Mouse (Mus musculus): ENCODE measurements around the gene Ubp1. TPM values are rescaled to one million over a fixed set of nuclear protein-coding genes. Genes with fewer than 3 reads are reported as not detected.

Gene Ubp1
- polyA plus RNA-seq, 1 experiment from 2014 or later, result 35.4 TPM

GRCm38 (mm10) chr9:113974945-113975344, 44.2 kb downstream of the Ubp1 start:
- DNase-seq (ENCODE audit: extremely low spot score, low spot score), result no peak
- Histone ChIP-seq H3K27me3 (ENCODE audit: poor library complexity, severe bottlenecking) (no peaks in the 10 kb centered on the region), H3K27ac (no peak overlapping the region), H3K4me3 (no peak overlapping the region), H3K36me3 (replicated peaks) (peaks cover 98% of the 10 kb centered on the region), H3K4me1 (no peaks in the 10 kb centered on the region), H3K9me3 (no peaks in the 10 kb centered on the region)
- 92% methylated on average over 4 of the region's 4 CpGs for WGBS

GRCm38 (mm10) chr9:113975442-113975841, 44.7 kb downstream of the Ubp1 start:
- no peak for DNase-seq (ENCODE audit: extremely low spot score, low spot score)
- WGBS, result 89% methylated on average over 7 of the region's 7 CpGs
- no peaks in the 10 kb centered on the region for H3K27me3 ChIP-seq (ENCODE audit: poor library complexity, severe bottlenecking)
- no peak overlapping the region for H3K4me3 ChIP-seq
- H3K4me1 ChIP-seq, result no peaks in the 10 kb centered on the region
- H3K9me3 ChIP-seq, result no peaks in the 10 kb centered on the region
- no peak overlapping the region for H3K27ac ChIP-seq
- peaks cover 95% of the 10 kb centered on the region for H3K36me3 ChIP-seq (replicated peaks)

DNA sequence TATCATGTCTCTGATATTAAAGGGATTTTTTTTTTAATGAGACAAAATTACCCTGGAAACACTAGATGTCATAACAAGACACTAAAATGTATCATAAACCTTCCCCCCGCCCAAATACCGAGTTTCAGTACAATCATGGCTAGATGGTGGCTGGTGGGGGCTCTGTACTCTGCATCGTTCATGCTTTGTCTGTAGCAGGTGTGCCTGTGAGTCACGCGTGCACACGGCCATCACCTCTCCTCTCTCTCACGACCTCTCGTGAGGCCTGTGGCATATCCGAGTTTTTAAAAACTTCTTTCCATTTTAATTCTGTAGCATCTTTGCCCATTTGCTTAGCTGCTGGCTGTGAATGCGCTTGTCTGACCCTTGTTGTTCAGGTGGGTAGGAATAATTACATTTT, 45.5 kb downstream of the Ubp1 start:
- Histone ChIP-seq H3K4me3 (no peak overlapping the region), H3K36me3 (replicated peaks) (peaks cover 88% of the 10 kb centered on the region)
- 97% methylated on average over 10 of the region's 10 CpGs for WGBS

GRCm38 (mm10) chr9:113977225-113977840, 46.6 kb downstream of the Ubp1 start:
- no peak overlapping the region for H3K27ac ChIP-seq
- DNase-seq (ENCODE audit: extremely low spot score, low spot score), result no peak
- peaks cover 89% of the 10 kb centered on the region for H3K36me3 ChIP-seq (replicated peaks)
- H3K4me3 ChIP-seq, result no peak overlapping the region
- no peaks in the 10 kb centered on the region for H3K4me1 ChIP-seq
- WGBS, result 88% methylated on average over 11 of the region's 11 CpGs
- no peaks in the 10 kb centered on the region for H3K9me3 ChIP-seq
- no peaks in the 10 kb centered on the region for H3K27me3 ChIP-seq (ENCODE audit: poor library complexity, severe bottlenecking)

More for the DNA sequence above, 45.5 kb downstream of the Ubp1 start:
- no peaks in the 10 kb centered on the region for H3K9me3 ChIP-seq
- H3K27me3 ChIP-seq (ENCODE audit: poor library complexity, severe bottlenecking), result no peaks in the 10 kb centered on the region
- DNase-seq (ENCODE audit: extremely low spot score, low spot score), result no peak
- no peaks in the 10 kb centered on the region for H3K4me1 ChIP-seq
- no peak overlapping the region for H3K27ac ChIP-seq

GRCm38 (mm10) chr9:113978656-113979055, 47.9 kb downstream of the Ubp1 start:
- 84% methylated on average over 7 of the region's 7 CpGs for WGBS
- Histone ChIP-seq H3K4me3 (no peak overlapping the region), H3K36me3 (replicated peaks) (peaks cover 82% of the 10 kb centered on the region), H3K4me1 (no peaks in the 10 kb centered on the region), H3K27me3 (ENCODE audit: poor library complexity, severe bottlenecking) (no peaks in the 10 kb centered on the region), H3K9me3 (no peaks in the 10 kb centered on the region), H3K27ac (no peak overlapping the region)
- no peak for DNase-seq (ENCODE audit: extremely low spot score, low spot score)

DNA sequence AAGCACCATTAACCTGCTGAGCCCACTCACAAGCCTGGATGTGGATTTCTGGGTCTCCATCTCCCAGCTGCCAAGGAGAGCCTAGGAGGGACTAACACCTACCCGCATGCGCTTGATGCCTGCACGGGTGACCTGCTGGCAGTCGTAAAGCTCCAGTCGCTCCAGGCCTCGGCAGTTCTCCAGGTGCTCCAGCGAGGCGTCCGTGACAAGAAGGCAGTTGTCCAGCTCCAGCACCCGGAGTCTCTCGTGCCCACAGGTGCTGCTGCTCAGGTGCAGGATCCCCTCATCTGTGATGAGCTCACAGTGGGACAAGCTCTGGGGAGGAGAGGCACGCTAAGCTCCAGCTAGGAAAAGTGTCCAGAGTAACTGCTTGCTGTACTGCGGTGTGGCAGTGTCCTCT, 48.6 kb downstream of the Ubp1 start:
- H3K4me1 ChIP-seq, result no peaks in the 10 kb centered on the region
- no peak for DNase-seq (ENCODE audit: extremely low spot score, low spot score)
- H3K27me3 ChIP-seq (ENCODE audit: poor library complexity, severe bottlenecking), result no peaks in the 10 kb centered on the region
- 95% methylated on average over 13 of the region's 13 CpGs for WGBS
- H3K36me3 ChIP-seq (replicated peaks), result peaks cover 75% of the 10 kb centered on the region
- H3K9me3 ChIP-seq, result no peaks in the 10 kb centered on the region
- no peak overlapping the region for H3K27ac ChIP-seq
- no peak overlapping the region for H3K4me3 ChIP-seq

DNA sequence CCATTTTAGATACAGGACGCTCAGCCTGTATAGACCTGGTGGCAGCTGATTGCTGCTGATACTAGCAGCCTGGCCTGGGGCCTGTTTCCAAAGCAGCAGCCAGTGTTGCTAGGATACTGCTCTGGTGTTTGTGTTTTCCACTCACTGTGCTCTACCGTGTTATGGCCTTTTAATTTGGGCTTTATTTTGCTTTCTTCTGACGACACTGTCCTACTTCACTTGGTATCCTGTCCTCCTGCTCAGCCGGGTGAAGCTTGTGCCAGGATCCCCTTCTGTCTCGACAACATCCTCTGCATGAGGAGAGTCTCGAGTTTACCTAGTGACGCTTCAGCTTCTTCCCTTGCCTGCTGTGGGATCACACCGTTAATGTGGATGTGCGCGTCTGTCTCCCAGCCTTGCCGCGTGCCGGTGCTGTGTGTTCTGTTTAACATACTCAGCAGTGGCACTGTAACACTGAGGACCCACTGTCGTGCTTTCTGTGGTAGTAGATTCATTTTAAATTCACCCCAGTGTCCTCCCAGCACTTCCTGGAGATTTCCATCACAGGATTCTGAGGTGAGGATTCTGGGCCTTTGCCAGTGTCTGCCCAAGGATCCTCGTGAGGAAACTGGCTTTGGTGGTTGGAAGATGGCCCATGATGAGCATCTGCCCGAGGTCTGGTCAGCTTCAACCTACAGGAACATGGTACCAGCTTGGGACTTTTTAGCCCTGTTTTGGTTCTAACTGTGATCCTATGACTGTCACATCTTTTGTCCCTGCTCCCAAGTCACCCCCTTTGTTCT, 50.6 kb downstream of the Ubp1 start:
- H3K27ac ChIP-seq, result no peak overlapping the region; the same call in 1 of the 2 replicates
- no peaks in the 10 kb centered on the region for H3K4me1 ChIP-seq
- no peaks in the 10 kb centered on the region for H3K27me3 ChIP-seq (ENCODE audit: poor library complexity, severe bottlenecking)
- no peaks in the 10 kb centered on the region for H3K9me3 ChIP-seq
- peaks cover 55% of the 10 kb centered on the region for H3K36me3 ChIP-seq (replicated peaks)
- 86% methylated on average over 16 of the region's 16 CpGs for WGBS
- no peak overlapping the region for H3K4me3 ChIP-seq
- no peak for DNase-seq (ENCODE audit: extremely low spot score, low spot score)

GRCm38 (mm10) chr9:113982451-113982850, 51.7 kb downstream of the Ubp1 start:
- DNase-seq (ENCODE audit: extremely low spot score, low spot score), result no peak
- Histone ChIP-seq H3K4me3 (no peak overlapping the region), H3K9me3 (no peaks in the 10 kb centered on the region), H3K4me1 (no peaks in the 10 kb centered on the region), H3K36me3 (replicated peaks) (peaks cover 44% of the 10 kb centered on the region), H3K27ac (no peak overlapping the region), H3K27me3 (ENCODE audit: poor library complexity, severe bottlenecking) (no peaks in the 10 kb centered on the region)
- WGBS, result 90% methylated on average over 2 of the region's 2 CpGs

- no peak for DNase-seq (ENCODE audit: extremely low spot score, low spot score)
- no peaks in the 10 kb centered on the region for H3K4me1 ChIP-seq
- 90% methylated on average over 11 of the region's 11 CpGs for WGBS
- no peaks in the 10 kb centered on the region for H3K9me3 ChIP-seq
- peaks cover 38% of the 10 kb centered on the region for H3K36me3 ChIP-seq (replicated peaks)
- no peaks in the 10 kb centered on the region for H3K27me3 ChIP-seq (ENCODE audit: poor library complexity, severe bottlenecking)
- H3K27ac ChIP-seq, result no peak overlapping the region
- H3K4me3 ChIP-seq, result no peak overlapping the region
These were observed 52.3 kb downstream of the Ubp1 start for GRCm38 (mm10) chr9:113982883-113983670.

- DNase-seq (ENCODE audit: extremely low spot score, low spot score), result no peak
- 91% methylated on average over 13 of the region's 13 CpGs for WGBS
- no peaks in the 10 kb centered on the region for H3K4me1 ChIP-seq
- H3K27me3 ChIP-seq (ENCODE audit: poor library complexity, severe bottlenecking), result no peaks in the 10 kb centered on the region
- H3K4me3 ChIP-seq, result no peak overlapping the region
- H3K36me3 ChIP-seq (replicated peaks), result peaks cover 24% of the 10 kb centered on the region
- no peak overlapping the region for H3K27ac ChIP-seq
- no peaks in the 10 kb centered on the region for H3K9me3 ChIP-seq
These were observed 54.3 kb downstream of the Ubp1 start for GRCm38 (mm10) chr9:113984946-113985620.

DNA sequence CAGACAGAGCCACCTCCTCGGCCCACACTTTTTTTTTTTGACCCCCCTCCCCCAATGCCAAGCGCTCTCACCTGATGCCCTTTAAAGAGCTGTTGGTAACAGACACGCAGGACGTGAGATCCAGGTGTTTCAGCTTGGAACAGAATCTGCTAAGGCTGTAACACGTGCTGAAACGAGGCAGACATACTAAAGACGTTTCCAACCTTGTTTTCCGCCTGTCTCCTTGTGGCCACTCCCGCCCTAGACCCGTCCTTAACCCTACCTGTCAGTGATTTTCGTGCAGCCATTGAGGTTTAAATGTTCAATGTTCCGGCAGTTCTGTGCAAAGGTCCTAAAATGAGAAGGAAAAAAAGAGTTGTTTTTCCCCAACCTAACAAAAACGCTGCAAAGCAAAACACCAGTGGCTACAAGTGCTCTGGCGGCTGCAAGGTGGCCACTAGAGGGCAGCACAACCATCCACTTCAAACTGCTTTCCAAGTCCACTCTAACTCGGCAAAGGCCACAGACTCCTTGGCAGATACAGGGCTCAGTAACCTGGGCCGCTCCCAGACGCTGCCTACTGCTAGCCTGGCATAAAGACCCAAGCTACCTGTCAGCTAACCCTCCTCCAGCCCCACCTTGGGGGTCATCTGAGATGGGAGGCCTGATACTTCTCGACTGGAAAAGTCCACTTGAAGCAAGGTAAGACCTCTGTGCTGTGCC, 60.0 kb downstream of the Ubp1 start:
- no peaks in the 10 kb centered on the region for H3K27me3 ChIP-seq (ENCODE audit: poor library complexity, severe bottlenecking)
- peaks cover 6% of the 10 kb centered on the region; the same call in 1 of the 2 replicates for H3K36me3 ChIP-seq (replicated peaks)
- peak overlapping the region; percentile 22 for H3K4me3 ChIP-seq
- H3K4me1 ChIP-seq, result 0 out of 2 replicates have a peak, but pooled peaks cover 3% of the 10 kb centered on the region
- no peak overlapping the region for H3K27ac ChIP-seq
- WGBS, result 35% methylated on average over 18 of the region's 18 CpGs
- no peaks in the 10 kb centered on the region for H3K9me3 ChIP-seq
- peak; percentile 86 for DNase-seq (ENCODE audit: extremely low spot score, low spot score)

DNA sequence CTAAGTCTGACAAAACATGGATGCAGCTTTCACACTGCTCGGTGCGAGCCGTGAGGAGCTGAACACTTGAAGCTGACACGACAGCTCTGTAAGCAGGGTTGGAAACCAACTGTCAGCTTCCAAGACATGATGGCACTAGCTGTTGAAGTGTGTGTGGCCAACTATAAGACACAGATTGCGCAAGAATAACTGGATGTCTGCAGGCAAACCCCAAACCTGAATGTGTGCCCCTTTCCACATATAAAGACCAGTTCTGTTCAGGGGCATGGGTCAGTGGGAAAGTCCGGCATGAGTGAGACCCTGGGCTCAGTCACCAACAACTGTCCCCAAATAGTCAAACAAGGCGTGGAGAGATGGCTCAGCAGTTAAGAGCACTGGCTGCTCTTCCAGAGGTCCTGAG, 62.1 kb downstream of the Ubp1 start:
- no peak overlapping the region for H3K4me3 ChIP-seq
- 93% methylated on average over 7 of the region's 7 CpGs for WGBS
- H3K27me3 ChIP-seq (ENCODE audit: poor library complexity, severe bottlenecking), result no peaks in the 10 kb centered on the region
- peaks cover 6% of the 10 kb centered on the region; the same call in 1 of the 2 replicates for H3K36me3 ChIP-seq (replicated peaks)
- DNase-seq (ENCODE audit: extremely low spot score, low spot score), result no peak
- no peaks in the 10 kb centered on the region for H3K9me3 ChIP-seq
- no peak overlapping the region for H3K27ac ChIP-seq
- H3K4me1 ChIP-seq, result 0 out of 2 replicates have a peak, but pooled peaks cover 3% of the 10 kb centered on the region
